Mouse (Mus musculus): ENCODE results near the gene Tuba3a. TPM values are rescaled to one million over a fixed set of nuclear protein-coding genes. Genes with fewer than 3 reads are reported as not detected.
"Not testable (repeated sequence)": the region's sequence is repeated elsewhere in the genome, so short reads cannot be mapped to it uniquely, and the experiment has no call there.

The Tuba3a gene
- total RNA-seq, 2 experiments from 2014 or later, result not detected

- no peak for DNase-seq (ENCODE audit: low spot score in 2 of 2)
Observed at GRCm38 (mm10) chr6:125308921-125309320, 23.1 kb upstream of the Tuba3a start.

GRCm38 (mm10) chr6:125307091-125307490 lies 21.2 kb upstream of the Tuba3a start:
- DNase-seq (ENCODE audit: low spot score in 2 of 2), result no peak

GRCm38 (mm10) chr6:125305465-125305864 lies 19.6 kb upstream of the Tuba3a start:
- no peak for DNase-seq (ENCODE audit: low spot score in 2 of 2)

- not testable (repeated sequence) for DNase-seq (ENCODE audit: low spot score in 2 of 2)
Observed at GRCm38 (mm10) chr6:125304408-125304807, 18.6 kb upstream of the Tuba3a start.

GRCm38 (mm10) chr6:125303242-125303641 lies 17.4 kb upstream of the Tuba3a start:
- DNase-seq (ENCODE audit: low spot score in 2 of 2), result no peak

- no peak for DNase-seq (ENCODE audit: low spot score in 2 of 2)
Observed at GRCm38 (mm10) chr6:125302231-125302982, 16.6 kb upstream of the Tuba3a start.

- DNase-seq (ENCODE audit: low spot score in 2 of 2), result no peak
Observed at GRCm38 (mm10) chr6:125300982-125301381, 15.1 kb upstream of the Tuba3a start.

- no peak for DNase-seq (ENCODE audit: low spot score in 2 of 2)
Observed at GRCm38 (mm10) chr6:125297149-125297820, 11.4 kb upstream of the Tuba3a start.

GRCm38 (mm10) chr6:125294049-125294448 lies 8.2 kb upstream of the Tuba3a start:
- DNase-seq (ENCODE audit: low spot score in 2 of 2), result no peak

GRCm38 (mm10) chr6:125292256-125292655 lies 6.4 kb upstream of the Tuba3a start:
- no peak for DNase-seq (ENCODE audit: low spot score in 2 of 2)

- no peak for DNase-seq (ENCODE audit: low spot score in 2 of 2)
Observed at GRCm38 (mm10) chr6:125291329-125291728, 5.5 kb upstream of the Tuba3a start.

- no peak for DNase-seq (ENCODE audit: low spot score in 2 of 2)
Observed at GRCm38 (mm10) chr6:125288730-125289129, 2.9 kb upstream of the Tuba3a start.

GRCm38 (mm10) chr6:125286944-125287343 lies 1.1 kb upstream of the Tuba3a start:
- DNase-seq (ENCODE audit: low spot score in 2 of 2), result no peak

- no peak for DNase-seq (ENCODE audit: low spot score in 2 of 2)
Observed at GRCm38 (mm10) chr6:125284751-125285150, 1.1 kb downstream of the Tuba3a start.

- DNase-seq (ENCODE audit: low spot score in 2 of 2), result no peak
Observed at GRCm38 (mm10) chr6:125284250-125284649, 1.6 kb downstream of the Tuba3a start.

- peak in 1 of 2 experiments; percentile 36 for DNase-seq (ENCODE audit: low spot score in 2 of 2)
Observed at GRCm38 (mm10) chr6:125282721-125283120, 3.1 kb downstream of the Tuba3a start.

- no peak for DNase-seq (ENCODE audit: low spot score in 2 of 2)
Observed at GRCm38 (mm10) chr6:125279729-125280128, 6.1 kb downstream of the Tuba3a start.

GRCm38 (mm10) chr6:125274841-125275563 lies 10.8 kb downstream of the Tuba3a start:
- peak in 1 of 2 experiments; percentile 49 for DNase-seq (ENCODE audit: low spot score in 2 of 2)

GRCm38 (mm10) chr6:125272228-125272785 lies 13.5 kb downstream of the Tuba3a start:
- no peak for DNase-seq (ENCODE audit: low spot score in 2 of 2)

GRCm38 (mm10) chr6:125271455-125272227 lies 14.2 kb downstream of the Tuba3a start:
- DNase-seq (ENCODE audit: low spot score in 2 of 2), result peak; percentile 93 to 95

- DNase-seq (ENCODE audit: low spot score in 2 of 2), result no peak
Observed at GRCm38 (mm10) chr6:125268799-125269198, 17.0 kb downstream of the Tuba3a start.

Data from layer of hippocampus, postnatal 10 days (tissue).